Mouse (Mus musculus) hindbrain, embryonic 11.5 days (tissue): ENCODE measurements at regions not wholly inside any gene's neighbourhood (a gene's known extent, or its start where the extent isn't known, plus 50 kb on each side); places are given as distances from the start of the nearest gene placed in this dataset.

Source experiments
- ATAC-seq: fragments of 200-750 bp; cut with Nextera tagmentation; 2 replicates; pipeline ENCODE4 v1.8.0; 2017; ENCODE audit warnings: mild to moderate bottlenecking, moderate TSS enrichment, moderate library complexity; ENCODE audit not compliant: low FRiP score
- DNase-seq: peaks from one replicate; pipeline ENCODE4 v3.0.0-alpha.2; 2015; ENCODE audit warnings: low spot score
- H3K27ac ChIP-seq: fragments of 300-500 bp; sonication (generic); 2 replicates; pipeline ENCODE4 v1.5.1; 2014; ENCODE audit warnings: mild to moderate bottlenecking, low read depth, low read length
- H3K27me3 ChIP-seq: fragments of 300-500 bp; sonication (generic); 2 replicates; pipeline ENCODE4 v1.6.1; 2014; ENCODE audit warnings: mild to moderate bottlenecking, low read length, moderate library complexity, mixed read lengths; ENCODE audit not compliant: control insufficient read depth, insufficient read depth
- H3K36me3 ChIP-seq: fragments of 300-500 bp; sonication (generic); 2 replicates; pipeline ENCODE4 v1.6.1; 2014; ENCODE audit warnings: mild to moderate bottlenecking, low read length, moderate library complexity, mixed read lengths; ENCODE audit not compliant: control insufficient read depth, insufficient read depth
- H3K4me1 ChIP-seq: fragments of 300-500 bp; sonication (generic); replicated peaks from 2 replicates; pipeline ENCODE4 v1.6.1; 2014; ENCODE audit warnings: low read length, mixed read lengths; ENCODE audit not compliant: control insufficient read depth, insufficient read depth
- H3K4me2 ChIP-seq: fragments of 300-500 bp; sonication (generic); replicated peaks from 2 replicates; pipeline ENCODE4 v1.6.1; 2014; ENCODE audit warnings: mild to moderate bottlenecking, low read depth, low read length
- H3K4me3 ChIP-seq: fragments of 300-500 bp; sonication (generic); 2 replicates; pipeline ENCODE4 v1.5.1; 2014; ENCODE audit warnings: low read depth, low read length
- H3K9ac ChIP-seq: fragments of 300-500 bp; sonication (generic); 2 replicates; pipeline ENCODE4 v1.6.1; 2014; ENCODE audit warnings: low read depth, low read length
- H3K9me3 ChIP-seq: fragments of 300-500 bp; sonication (generic); 2 replicates; pipeline ENCODE4 v1.6.1; 2016; ENCODE audit warnings: low read length; ENCODE audit not compliant: control insufficient read depth
- WGBS: fragments of 180-500 bp; shearing (Covaris S2); extraction: QIAGEN DNeasy Blood & Tissue Kit; methylation state at CpG from one replicate; pipeline ENCODE4 v1.1.7; 2014; 5-methylcytosine and 5-hydroxymethylcytosine counted together

GRCm38 (mm10) chr2:170945401-170946105 is 213.9 kb downstream of the Dok5 start:
- no peak for DNase-seq
- no peak overlapping the region for H3K9ac ChIP-seq
- H3K27ac ChIP-seq = no peak overlapping the region
- no peaks in the 10 kb centered on the region for H3K4me1 ChIP-seq
- 79% methylated on average over 16 of the region's 16 CpGs for WGBS
- no peaks in the 10 kb centered on the region for H3K9me3 ChIP-seq
- ATAC-seq = no peak
- no peak overlapping the region for H3K4me3 ChIP-seq
- H3K4me2 ChIP-seq = no peak overlapping the region
- no peaks in the 10 kb centered on the region for H3K36me3 ChIP-seq
- H3K27me3 ChIP-seq = no peaks in the 10 kb centered on the region

- Histone ChIP-seq H3K9ac (no peak overlapping the region), H3K9me3 (no peaks in the 10 kb centered on the region), H3K4me1 (no peaks in the 10 kb centered on the region), H3K4me3 (no peak overlapping the region), H3K36me3 (no peaks in the 10 kb centered on the region), H3K27ac (no peak overlapping the region), H3K27me3 (no peaks in the 10 kb centered on the region), H3K4me2 (no peak overlapping the region)
- no peak for ATAC-seq
- 80% methylated on average over 15 of the region's 15 CpGs for WGBS
- no peak for DNase-seq
Observed at GRCm38 (mm10) chr2:170946106-170946657, 214.6 kb downstream of the Dok5 start.

- Histone ChIP-seq H3K9ac (no peak overlapping the region), H3K36me3 (no peaks in the 10 kb centered on the region), H3K27ac (no peak overlapping the region), H3K27me3 (no peaks in the 10 kb centered on the region), H3K4me3 (no peak overlapping the region), H3K4me1 (no peaks in the 10 kb centered on the region), H3K9me3 (no peaks in the 10 kb centered on the region), H3K4me2 (no peak overlapping the region)
- DNase-seq = no peak
- no peak for ATAC-seq
- 95% methylated on average over 8 of the region's 8 CpGs for WGBS
Observed at GRCm38 (mm10) chr2:170947236-170947635, 215.6 kb downstream of the Dok5 start.

GRCm38 (mm10) chr2:170954626-170955025 is 223.0 kb downstream of the Dok5 start:
- Histone ChIP-seq H3K27ac (no peak overlapping the region), H3K4me3 (no peak overlapping the region), H3K36me3 (no peaks in the 10 kb centered on the region), H3K27me3 (no peaks in the 10 kb centered on the region), H3K9me3 (no peaks in the 10 kb centered on the region), H3K4me1 (no peaks in the 10 kb centered on the region), H3K9ac (no peak overlapping the region), H3K4me2 (no peak overlapping the region)
- ATAC-seq = no peak
- WGBS = 95% methylated on average over 17 of the region's 17 CpGs
- DNase-seq = no peak

- H3K4me1 ChIP-seq = no peaks in the 10 kb centered on the region
- no peak overlapping the region for H3K27ac ChIP-seq
- ATAC-seq = no peak
- 78% methylated on average over 3 of the region's 3 CpGs for WGBS
- no peaks in the 10 kb centered on the region for H3K36me3 ChIP-seq
- no peaks in the 10 kb centered on the region for H3K27me3 ChIP-seq
- no peak overlapping the region for H3K4me2 ChIP-seq
- DNase-seq = no peak
- H3K9ac ChIP-seq = no peak overlapping the region
- H3K9me3 ChIP-seq = no peaks in the 10 kb centered on the region
- H3K4me3 ChIP-seq = no peak overlapping the region
Observed at GRCm38 (mm10) chr2:170956766-170957165, 225.2 kb downstream of the Dok5 start.

- no peaks in the 10 kb centered on the region for H3K27me3 ChIP-seq
- ATAC-seq = no peak
- no peak for DNase-seq
- no peak overlapping the region for H3K4me2 ChIP-seq
- no peak overlapping the region for H3K27ac ChIP-seq
- H3K36me3 ChIP-seq = no peaks in the 10 kb centered on the region
- H3K9me3 ChIP-seq = no peaks in the 10 kb centered on the region
- WGBS = 93% methylated on average over 4 of the region's 4 CpGs
- H3K9ac ChIP-seq = no peak overlapping the region
- H3K4me3 ChIP-seq = no peak overlapping the region
- H3K4me1 ChIP-seq = no peaks in the 10 kb centered on the region
Observed at GRCm38 (mm10) chr2:170960396-170960795, 228.8 kb downstream of the Dok5 start.

- DNase-seq = no peak
- H3K4me2 ChIP-seq = no peak overlapping the region
- no peaks in the 10 kb centered on the region for H3K27me3 ChIP-seq
- H3K36me3 ChIP-seq = no peaks in the 10 kb centered on the region
- ATAC-seq = no peak
- no peak overlapping the region for H3K9ac ChIP-seq
- no peaks in the 10 kb centered on the region for H3K4me1 ChIP-seq
- 86% methylated on average over 4 of the region's 4 CpGs for WGBS
- H3K27ac ChIP-seq = no peak overlapping the region
- no peak overlapping the region for H3K4me3 ChIP-seq
- H3K9me3 ChIP-seq = no peaks in the 10 kb centered on the region
Observed at GRCm38 (mm10) chr2:170962481-170962880, 230.9 kb downstream of the Dok5 start.

GRCm38 (mm10) chr2:170969430-170969829 is 237.8 kb downstream of the Dok5 start:
- H3K27me3 ChIP-seq = no peaks in the 10 kb centered on the region
- H3K27ac ChIP-seq = no peak overlapping the region
- no peak overlapping the region for H3K9ac ChIP-seq
- no peak overlapping the region for H3K4me2 ChIP-seq
- DNase-seq = no peak
- ATAC-seq = no peak
- no peaks in the 10 kb centered on the region for H3K4me1 ChIP-seq
- H3K36me3 ChIP-seq = no peaks in the 10 kb centered on the region
- 66% methylated on average over 3 of the region's 3 CpGs for WGBS
- H3K4me3 ChIP-seq = no peak overlapping the region
- no peaks in the 10 kb centered on the region for H3K9me3 ChIP-seq

- DNase-seq (no peak), ATAC-seq (no peak)
- Histone ChIP-seq H3K27me3 (no peaks in the 10 kb centered on the region), H3K36me3 (no peaks in the 10 kb centered on the region), H3K9me3 (no peaks in the 10 kb centered on the region), H3K27ac (no peak overlapping the region), H3K4me3 (no peak overlapping the region), H3K4me1 (no peaks in the 10 kb centered on the region), H3K4me2 (no peak overlapping the region), H3K9ac (no peak overlapping the region)
- WGBS = 81% methylated on average over 1 of the region's 1 CpGs
Observed at GRCm38 (mm10) chr2:170985357-170985756, 253.8 kb downstream of the Dok5 start.
